Mouse (Mus musculus) MEL (cell line): ENCODE data around the gene Farsa. TPM values are rescaled to one million over a fixed set of nuclear protein-coding genes. Genes with fewer than 3 reads are reported as not detected.
A peak's percentile ranks its signal among the peaks of the same experiment; 100 is the strongest.

Experiments used
- DNase-seq: peaks from one replicate; pipeline ENCODE4 v3.0.0; 2011; ENCODE audit warnings: low read depth, low spot score
- H3K27ac ChIP-seq: 2 replicates; pipeline ENCODE4 v1.5.1; 2012; ENCODE audit warnings: low read depth, mild to moderate bottlenecking, control low read depth, low read length, moderate library complexity; ENCODE audit not compliant: control insufficient read depth
- H3K27me3 ChIP-seq, 2 experiments: fragments of 150-350 bp in 1 of 2; sonication (generic) in 1 of 2; 2 replicates each; pipeline ENCODE4 v1.6.1; 2012; ENCODE audit warnings: low read length in 2 of 2, mild to moderate bottlenecking in 2 of 2, improper control_type of control experiment in 1 of 2, moderate library complexity in 1 of 2; ENCODE audit not compliant: insufficient read depth in 2 of 2, control insufficient read depth in 1 of 2
- H3K36me3 ChIP-seq, 2 experiments: 2 replicates each; pipeline ENCODE4 v1.6.1; 2012 to 2014; ENCODE audit warnings: low read length in 2 of 2, improper control_type of control experiment in 1 of 2, inconsistent platforms in 1 of 2, mild to moderate bottlenecking in 1 of 2; ENCODE audit not compliant: insufficient read depth in 2 of 2, control insufficient read depth in 1 of 2
- H3K4me1 ChIP-seq, 2 experiments: fragments of 150-350 bp in 1 of 2; sonication (generic) in 1 of 2; 2 replicates each; pipeline ENCODE4 v1.6.1; 2012; ENCODE audit warnings: low read length in 2 of 2, improper control_type of control experiment in 1 of 2, mild to moderate bottlenecking in 1 of 2; ENCODE audit not compliant: insufficient read depth in 2 of 2, control insufficient read depth in 1 of 2
- H3K4me3 ChIP-seq, 2 experiments: fragments of 150-350 bp in 1 of 2; sonication (generic) in 1 of 2; 2 replicates each; pipeline ENCODE4 v1.5.1; 2012; ENCODE audit warnings: low read depth in 2 of 2, low read length in 2 of 2, mild to moderate bottlenecking in 2 of 2, moderate library complexity in 2 of 2, control low read depth in 1 of 2, improper control_type of control experiment in 1 of 2; ENCODE audit not compliant: control insufficient read depth in 1 of 2, insufficient read depth in 1 of 2
- H3K79me2 ChIP-seq: 2 replicates; pipeline ENCODE4 v1.6.1; 2012; ENCODE audit warnings: mild to moderate bottlenecking, low read length, moderate library complexity; ENCODE audit not compliant: control insufficient read depth, poor library complexity, insufficient read depth
- H3K9ac ChIP-seq: 2 replicates; pipeline ENCODE4 v1.6.1; 2012; ENCODE audit warnings: low read depth, mild to moderate bottlenecking, control low read depth, low read length, moderate library complexity; ENCODE audit not compliant: control insufficient read depth, poor library complexity, severe bottlenecking
- H3K9me3 ChIP-seq: fragments of 150-350 bp; sonication (generic); replicated peaks from 2 replicates; pipeline ENCODE4 v1.6.1; 2012; ENCODE audit warnings: mild to moderate bottlenecking, low read length, improper control_type of control experiment, moderate library complexity; ENCODE audit not compliant: insufficient read depth
- CHD1 ChIP-seq: IDR thresholded peaks from 2 replicates; pipeline ENCODE4 v1.6.1; 2012; ENCODE audit warnings: low read depth, mild to moderate bottlenecking, inconsistent platforms, low read length, improper control_type of control experiment
- E2F4 ChIP-seq: IDR thresholded peaks from 2 replicates; pipeline ENCODE4 v1.6.1; 2011; ENCODE audit warnings: low read depth, low read length, improper control_type of control experiment, borderline replicate concordance
- ELF1 ChIP-seq: IDR thresholded peaks from 2 replicates; pipeline ENCODE4 v1.6.1; 2014; ENCODE audit warnings: low read depth, mild to moderate bottlenecking, inconsistent platforms, low read length, improper control_type of control experiment, moderate library complexity
- EP300 ChIP-seq, 2 experiments: IDR thresholded peaks; 2 replicates each; pipeline ENCODE4 v1.6.1; 2011; ENCODE audit warnings: improper control_type of control experiment in 2 of 2, low read length in 2 of 2, low read depth in 1 of 2, mild to moderate bottlenecking in 1 of 2
- ETS1 ChIP-seq: IDR thresholded peaks from 2 replicates; pipeline ENCODE4 v1.6.1; 2012; ENCODE audit warnings: low read depth, mild to moderate bottlenecking, inconsistent platforms, low read length, improper control_type of control experiment, moderate library complexity
- GATA1 ChIP-seq: IDR thresholded peaks from 2 replicates; pipeline ENCODE4 v1.6.1; 2011; ENCODE audit warnings: low read depth, low read length, improper control_type of control experiment
- HCFC1 ChIP-seq: IDR thresholded peaks from 2 replicates; pipeline ENCODE4 v1.6.1; 2012; ENCODE audit warnings: low read depth, mild to moderate bottlenecking, inconsistent platforms, low read length, improper control_type of control experiment, moderate library complexity
- MAFK ChIP-seq: IDR thresholded peaks from 2 replicates; pipeline ENCODE4 v1.6.1; 2011; ENCODE audit warnings: low read depth, mild to moderate bottlenecking, low read length, improper control_type of control experiment, borderline replicate concordance
- MEF2A ChIP-seq: IDR thresholded peaks from 2 replicates; pipeline ENCODE4 v1.6.1; 2014; ENCODE audit warnings: low read depth, mild to moderate bottlenecking, inconsistent platforms, low read length, improper control_type of control experiment; ENCODE audit not compliant: poor library complexity, insufficient replicate concordance, severe bottlenecking; ENCODE audit errors: extremely low read depth
- MXI1 ChIP-seq: IDR thresholded peaks from 2 replicates; pipeline ENCODE4 v1.6.1; 2011; ENCODE audit warnings: mild to moderate bottlenecking, low read depth, low read length, improper control_type of control experiment
- NRF1 ChIP-seq: IDR thresholded peaks from 2 replicates; pipeline ENCODE4 v1.6.1; 2014; ENCODE audit warnings: low read depth, mild to moderate bottlenecking, inconsistent platforms, low read length, improper control_type of control experiment, moderate library complexity; ENCODE audit not compliant: poor library complexity, insufficient read depth, severe bottlenecking
- POLR2A ChIP-seq, 2 experiments: IDR thresholded peaks; 2 replicates each; pipeline ENCODE4 v1.6.1; 2011 to 2012; ENCODE audit warnings: low read length in 2 of 2, mild to moderate bottlenecking in 2 of 2, control low read depth in 1 of 2, improper control_type of control experiment in 1 of 2, low read depth in 1 of 2, moderate library complexity in 1 of 2; ENCODE audit not compliant: control insufficient read depth in 1 of 2, insufficient read depth in 1 of 2, poor library complexity in 1 of 2
- POLR2AphosphoS2 ChIP-seq: IDR thresholded peaks from 2 replicates; pipeline ENCODE4 v1.6.1; 2011; ENCODE audit warnings: low read length, improper control_type of control experiment
- RCOR1 ChIP-seq: IDR thresholded peaks from 2 replicates; pipeline ENCODE4 v1.6.1; 2012; ENCODE audit warnings: low read depth, mild to moderate bottlenecking, inconsistent platforms, low read length, improper control_type of control experiment
- SIN3A ChIP-seq: IDR thresholded peaks from 2 replicates; pipeline ENCODE4 v1.6.1; 2012; ENCODE audit warnings: low read length, improper control_type of control experiment, inconsistent platforms
- SMC3 ChIP-seq: IDR thresholded peaks from 2 replicates; pipeline ENCODE4 v1.6.1; 2011; ENCODE audit warnings: low read depth, low read length, improper control_type of control experiment
- TBP ChIP-seq: IDR thresholded peaks from 2 replicates; pipeline ENCODE4 v1.8.0; 2011; ENCODE audit warnings: low read depth, low read length, improper control_type of control experiment
- USF2 ChIP-seq, 2 experiments: IDR thresholded peaks; 2 replicates each; pipeline ENCODE4 v1.6.1; 2011 to 2012; ENCODE audit warnings: improper control_type of control experiment in 2 of 2, low read length in 2 of 2, borderline replicate concordance in 1 of 2, inconsistent platforms in 1 of 2, low read depth in 1 of 2, mild to moderate bottlenecking in 1 of 2; ENCODE audit not compliant: insufficient read depth in 1 of 2
- ZKSCAN1 ChIP-seq: IDR thresholded peaks from 2 replicates; pipeline ENCODE4 v1.6.1; 2012; ENCODE audit warnings: low read depth, mild to moderate bottlenecking, inconsistent platforms, low read length, improper control_type of control experiment, moderate library complexity
- ZMIZ1 ChIP-seq: IDR thresholded peaks from 2 replicates; pipeline ENCODE4 v1.6.1; 2012; ENCODE audit warnings: low read depth, mild to moderate bottlenecking, inconsistent platforms, low read length, improper control_type of control experiment, moderate library complexity
- ZNF384 ChIP-seq: IDR thresholded peaks from 2 replicates; pipeline ENCODE4 v1.6.1; 2012; ENCODE audit warnings: low read depth, mild to moderate bottlenecking, inconsistent platforms, low read length, improper control_type of control experiment
- polyA plus RNA-seq, 2 experiments: library from polyadenylated mRNA; stranded (reverse) in 1 of 2; unstranded in 1 of 2; fragments of >175 nt in 1 of 2; fragments of >200 nt in 1 of 2; gene quantifications; 2 replicates each; pipeline versions ENCODE4 v1.2.1 to v1.2.4; 2012; ENCODE audit warnings: low replicate concordance in 2 of 2, low read depth in 1 of 2; ENCODE audit not compliant: insufficient read length in 2 of 2, insufficient read depth in 1 of 2, missing spikeins in 1 of 2
- total RNA-seq: library from RNA; depleted of rRNA; stranded (reverse); fragments of 300-350 nt; gene quantifications from 2 replicates; pipeline ENCODE4 v1.2.3, GENCODE M21; 2012

The Farsa gene
- total and polyA plus RNA-seq, 3 experiments = 152 to 295 (median 245) TPM

GRCm38 (mm10) chr8:84909949-84910348, 53.2 kb downstream of the Farsa start (continued):
- TF ChIP-seq EP300 (IDR thresholded peaks at IDR 0.05; ENCODE audit: low read depth in 1 of 2, low read length in 2 of 2) (peak in 1 of 2 experiments; percentile 45; a peak in 2 of 4 replicates), ZMIZ1 (0 out of 2 replicates have a peak, but pooled peaks have one; percentile 20), HCFC1 (no peak), USF2 (IDR thresholded peaks at IDR 0.05; ENCODE audit: borderline replicate concordance in 1 of 2, insufficient read depth in 1 of 2, low read depth in 1 of 2, low read length in 2 of 2) (no peak), MAFK (no peak), ZNF384 (no peak), ELF1 (no peak), TBP (peak; percentile 60), E2F4 (no peak), GATA1 (peak; percentile 48; the same call in 1 of the 2 replicates), ETS1 (peak; percentile 60), MXI1 (peak; percentile 41)

GRCm38 (mm10) chr8:84910551-84910950, 53.8 kb downstream of the Farsa start:
- peaks cover 2 to 44% of the 10 kb centered on the region in 2 experiments; a peak in 3 of 4 replicates for H3K4me1 ChIP-seq
- peak overlapping the region; percentile 33 for H3K9ac ChIP-seq
- peak overlapping the region in 1 of 2 experiments; percentile 94; a peak in 2 of 4 replicates for H3K4me3 ChIP-seq
- peak overlapping the region; percentile 35; the same call in 1 of the 2 replicates for H3K27ac ChIP-seq
- TF ChIP-seq MEF2A (no peak), RCOR1 (no peak), MAFK (no peak), POLR2A (IDR thresholded peaks at IDR 0.05; ENCODE audit: control insufficient read depth in 1 of 2, insufficient read depth in 1 of 2, low read depth in 1 of 2, low read length in 2 of 2, poor library complexity in 1 of 2) (no peak), ZKSCAN1 (no peak), SIN3A (no peak), TBP (no peak), NRF1 (no peak), POLR2AphosphoS2 (no peak)
- H3K27me3 ChIP-seq = no peaks in the 10 kb centered on the region
- H3K9me3 ChIP-seq = no peaks in the 10 kb centered on the region
- no peak for DNase-seq
- peaks cover 30% of the 10 kb centered on the region for H3K79me2 ChIP-seq
- peaks cover under 1 to 31% of the 10 kb centered on the region in 2 experiments; a peak in 2 of 4 replicates for H3K36me3 ChIP-seq

DNA sequence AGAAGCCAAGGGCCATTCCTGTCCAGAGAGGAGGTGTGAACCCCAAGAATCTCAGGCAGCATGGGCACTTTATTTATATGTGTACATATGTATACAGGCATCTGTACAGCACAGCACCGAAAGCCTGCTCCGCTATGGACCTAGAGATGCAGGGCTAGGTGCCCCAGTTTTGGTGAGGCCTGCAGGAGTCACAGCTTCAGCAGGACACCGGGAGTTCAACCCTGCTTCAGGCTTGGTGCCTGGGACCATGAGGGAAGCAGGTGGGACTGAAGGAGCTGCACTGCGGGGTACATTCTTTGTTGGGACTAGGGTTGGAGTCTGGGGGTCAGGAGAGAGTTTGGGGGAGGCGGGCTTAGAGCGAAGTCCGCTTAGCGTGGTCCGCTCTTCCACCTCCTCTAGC, 55.1 kb downstream of the Farsa start:
- peaks cover 2 to 40% of the 10 kb centered on the region in 2 experiments; a peak in 3 of 4 replicates for H3K4me1 ChIP-seq
- H3K79me2 ChIP-seq = peaks cover 35% of the 10 kb centered on the region
- H3K4me3 ChIP-seq = no peak overlapping the region
- TF ChIP-seq E2F4 (no peak), MEF2A (no peak), POLR2AphosphoS2 (0 out of 2 replicates have a peak, but pooled peaks have one; percentile 65), POLR2A (IDR thresholded peaks at IDR 0.05; ENCODE audit: control insufficient read depth in 1 of 2, insufficient read depth in 1 of 2, low read depth in 1 of 2, low read length in 2 of 2, poor library complexity in 1 of 2) (peak in 1 of 2 experiments; percentile 37; a peak in 2 of 4 replicates), CHD1 (no peak), SMC3 (no peak)
- DNase-seq = no peak
- no peak overlapping the region for H3K9ac ChIP-seq
- H3K36me3 ChIP-seq = peaks cover 0 to 31% of the 10 kb centered on the region in 2 experiments; a peak in 2 of 4 replicates
- no peaks in the 10 kb centered on the region for H3K27me3 ChIP-seq
- no peaks in the 10 kb centered on the region for H3K9me3 ChIP-seq
- H3K27ac ChIP-seq = no peak overlapping the region
